ENCODE assay signal across 16 mouse cellular contexts in the genomic region with DNA sequence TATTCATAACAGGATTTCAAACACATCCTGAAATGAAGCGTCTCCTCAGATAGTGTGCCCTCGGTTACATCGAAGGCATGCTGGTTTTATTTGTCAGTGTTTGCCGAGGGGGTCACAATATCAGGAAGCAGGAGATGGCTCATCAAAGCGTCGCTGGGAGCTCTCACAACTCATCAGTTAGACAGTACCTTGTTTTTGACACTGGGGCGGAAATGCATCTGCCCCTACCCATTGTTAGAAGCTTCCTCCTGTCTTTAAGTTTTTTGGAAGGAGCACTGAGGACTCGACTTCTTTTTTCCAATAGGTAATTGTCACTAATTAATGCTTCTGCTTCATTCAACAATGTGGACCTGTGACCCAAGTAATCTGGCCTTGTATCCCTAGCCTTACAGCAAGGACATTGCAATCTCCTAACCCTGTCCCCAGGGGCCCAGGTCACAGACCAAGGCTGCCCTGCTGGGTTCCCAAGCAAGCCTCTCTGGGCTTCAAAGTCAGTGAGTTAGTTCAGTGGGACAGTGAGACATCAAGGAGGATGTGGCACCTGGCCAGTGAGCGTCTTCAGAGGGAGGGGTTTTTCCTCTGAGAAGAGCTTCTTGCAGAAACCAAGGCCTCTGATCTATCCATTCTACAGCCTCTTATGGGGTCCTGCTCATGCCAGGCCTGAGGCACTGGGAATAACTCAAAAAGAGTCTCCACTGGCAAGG.
DNase-seq lines count a peak whose midpoint lies in the region; TF ChIP-seq lines count a peak whose summit lies in the region.
"Had no signal": no experiment of that assay in that cellular context is flagged by ENCODE, and none has a peak within 500 bp of the region (broad histone marks: within the 10 kb centered on the region; RNA-seq: fewer than 3 reads in every experiment).

No protein-coding gene starts in this region.

- intact Hi-C loops in gastrocnemius, adult 2 months (cut with DNase I): no loop called here
- intact Hi-C loops in gastrocnemius, postnatal 14 days (cut with DNase I; ENCODE audit: low total_unique reads): no loop called here
- intact Hi-C loops in left cerebral cortex, postnatal 14 days (cut with DNase I): no loop called here

- H3K27ac ChIP-seq in gastrocnemius, adult 2 months: peak overlapping the region; percentile 53; the same call in 1 of the 2 replicates
- H3K27ac ChIP-seq: forebrain, embryonic 13.5 days; layer of hippocampus, adult 2 months; left cerebral cortex, adult 2 months; liver, embryonic 15.5 days had no signal

- DNase-seq in gastrocnemius, adult 2 months: no peak
- no peak for DNase-seq in gastrocnemius, postnatal 14 days
- peak; percentile 67 for DNase-seq in kidney, postnatal 14 days
- no peak for DNase-seq in kidney, adult 9 months
- peak; percentile 9 for DNase-seq in ES-CJ7 (ENCODE audit: low read depth, low spot score)
- DNase-seq in adrenal gland, postnatal 25 days: peak; percentile 10
- DNase-seq in left cerebral cortex, postnatal 14 days (ENCODE audit: low spot score in 2 of 2): no peak
- no peak for DNase-seq in ovary, adult 18-20 months (ENCODE audit: low spot score)
- DNase-seq: cerebellum, adult 2 months; embryo, embryonic 11 days; retina, postnatal 1 day had no signal

- TF ChIP-seq CTCF in gastrocnemius, adult 2 months (IDR thresholded peaks at IDR 0.05): no peak

- no peak overlapping the region for H3K4me3 ChIP-seq in gastrocnemius, adult 2 months
- H3K4me3 ChIP-seq: forebrain, embryonic 13.5 days; layer of hippocampus, adult 2 months; left cerebral cortex, adult 2 months; limb, embryonic 13.5 days; liver, embryonic 15.5 days had no signal

Comparison
In these comparisons a context has a peak if more than half of its experiments do, and no peak if none do; other contexts are left out.
1. DNase-seq: peak in kidney, postnatal 14 days (single experiment), ES-CJ7 (single experiment) and adrenal gland, postnatal 25 days (single experiment); none in gastrocnemius, adult 2 months (single experiment), gastrocnemius, postnatal 14 days (single experiment), kidney, adult 9 months (single experiment), left cerebral cortex, postnatal 14 days (0 of 2) and ovary, adult 18-20 months (single experiment).